Mouse (Mus musculus) midbrain, embryonic 13.5 days (tissue): ENCODE measurements around the gene Vmn2r21. TPM values are rescaled to one million over a fixed set of nuclear protein-coding genes. Genes with fewer than 3 reads are reported as not detected.
"Not testable (repeated sequence)": the region's sequence is repeated elsewhere in the genome, so short reads cannot be mapped to it uniquely, and the experiment has no call there.

ENCODE experiments used
- ATAC-seq: fragments of 200-750 bp; cut with Nextera tagmentation; 2 replicates; pipeline ENCODE4 v1.8.0; 2017; ENCODE audit warnings: mild to moderate bottlenecking, moderate TSS enrichment, moderate library complexity
- H3K27ac ChIP-seq: fragments of 300-500 bp; sonication (generic); 2 replicates; pipeline ENCODE4 v1.5.1; 2015; ENCODE audit warnings: inconsistent platforms, mild to moderate bottlenecking, moderate library complexity
- H3K27me3 ChIP-seq: fragments of 300-500 bp; sonication (generic); 2 replicates; pipeline ENCODE4 v1.6.1; 2015; ENCODE audit warnings: mild to moderate bottlenecking, inconsistent platforms
- H3K36me3 ChIP-seq: fragments of 300-500 bp; sonication (generic); 2 replicates; pipeline ENCODE4 v1.6.1; 2015; ENCODE audit warnings: mild to moderate bottlenecking, inconsistent platforms
- H3K4me1 ChIP-seq: fragments of 300-500 bp; sonication (generic); replicated peaks from 2 replicates; pipeline ENCODE4 v1.6.1; 2015; ENCODE audit warnings: inconsistent platforms
- H3K4me2 ChIP-seq: fragments of 300-500 bp; sonication (generic); replicated peaks from 2 replicates; pipeline ENCODE4 v1.6.1; 2015; ENCODE audit warnings: moderate library complexity, mild to moderate bottlenecking, inconsistent platforms
- H3K4me3 ChIP-seq: fragments of 300-500 bp; sonication (generic); replicated peaks from 2 replicates; pipeline ENCODE4 v1.5.1; 2015; ENCODE audit warnings: mild to moderate bottlenecking, inconsistent platforms
- H3K9ac ChIP-seq: fragments of 300-500 bp; sonication (generic); replicated peaks from 2 replicates; pipeline ENCODE4 v1.6.1; 2015; ENCODE audit warnings: mild to moderate bottlenecking, inconsistent platforms
- H3K9me3 ChIP-seq: fragments of 300-500 bp; sonication (generic); 2 replicates; pipeline ENCODE4 v1.6.1; 2016; ENCODE audit warnings: mild to moderate bottlenecking, inconsistent platforms
- WGBS: fragments of 180-500 bp; shearing (Covaris S2); methylation state at CpG from one replicate; pipeline ENCODE4 v1.1.7; 2015; 5-methylcytosine and 5-hydroxymethylcytosine counted together
- polyA plus RNA-seq: library from polyadenylated mRNA; unstranded; fragments of >200 nt; fragmentation: Nextera tagmentation; extraction: Ambion mirVana; gene quantifications from 2 replicates; pipeline ENCODE4 v1.2.1, GENCODE M21; 2015

Gene Vmn2r21
- polyA plus RNA-seq = not detected in 2 replicates

DNA sequence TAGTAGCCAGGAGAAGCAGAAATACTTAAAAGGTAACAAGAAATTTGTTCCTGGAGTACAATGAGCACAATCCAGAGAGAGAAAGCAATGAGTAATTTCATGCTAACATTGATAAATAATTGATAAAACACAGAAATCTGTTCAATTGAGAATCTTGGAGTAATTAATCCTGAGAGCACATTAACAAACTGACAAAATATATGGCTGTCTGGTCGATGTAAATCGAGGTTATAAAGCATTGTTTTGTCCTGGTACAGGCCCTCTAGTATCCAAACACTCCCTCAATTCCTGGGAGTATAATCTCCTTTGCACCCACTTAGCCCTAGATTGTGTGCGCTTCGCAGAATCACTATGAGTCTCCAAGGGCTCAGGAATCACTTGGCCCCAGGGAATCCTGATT, at the start of gene Vmn2r21:
Vmn2r21 (minus strand) TSS at position 101 of the 400 bp plus-strand sequence.
- WGBS = no CpG with 5 or more reads among the region's 4 CpGs
- H3K4me1 ChIP-seq, H3K4me2 ChIP-seq, H3K9me3 ChIP-seq, H3K9ac ChIP-seq, H3K4me3 ChIP-seq, H3K27ac ChIP-seq, H3K36me3 ChIP-seq, ATAC-seq, H3K27me3 ChIP-seq: not testable (repeated sequence)

DNA sequence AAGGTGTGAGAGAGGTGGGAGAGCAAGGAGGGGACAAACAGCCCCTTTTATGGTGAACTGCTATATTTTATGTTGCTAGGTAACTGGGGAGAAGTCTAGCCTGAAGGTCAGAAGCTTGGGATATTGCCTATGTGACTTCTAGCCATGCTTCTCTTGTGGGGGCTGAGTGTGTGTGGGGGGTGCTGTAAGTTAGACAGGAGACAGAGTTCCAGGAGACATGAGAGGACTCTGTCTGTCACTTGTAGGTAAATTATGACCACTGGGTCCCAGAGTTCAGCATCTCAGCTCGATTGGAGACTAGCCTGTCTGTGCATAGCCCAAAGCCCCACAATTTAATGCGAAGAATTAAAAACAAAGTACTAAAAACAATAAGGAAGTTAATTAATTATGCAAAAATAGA, 41.5 kb upstream of the Vmn2r21 start:
- H3K4me3 ChIP-seq, H3K9ac ChIP-seq, H3K4me1 ChIP-seq, H3K36me3 ChIP-seq, H3K27ac ChIP-seq, ATAC-seq, H3K27me3 ChIP-seq, H3K9me3 ChIP-seq, H3K4me2 ChIP-seq: not testable (repeated sequence)
- WGBS = no CpG with 5 or more reads among the region's 2 CpGs

DNA sequence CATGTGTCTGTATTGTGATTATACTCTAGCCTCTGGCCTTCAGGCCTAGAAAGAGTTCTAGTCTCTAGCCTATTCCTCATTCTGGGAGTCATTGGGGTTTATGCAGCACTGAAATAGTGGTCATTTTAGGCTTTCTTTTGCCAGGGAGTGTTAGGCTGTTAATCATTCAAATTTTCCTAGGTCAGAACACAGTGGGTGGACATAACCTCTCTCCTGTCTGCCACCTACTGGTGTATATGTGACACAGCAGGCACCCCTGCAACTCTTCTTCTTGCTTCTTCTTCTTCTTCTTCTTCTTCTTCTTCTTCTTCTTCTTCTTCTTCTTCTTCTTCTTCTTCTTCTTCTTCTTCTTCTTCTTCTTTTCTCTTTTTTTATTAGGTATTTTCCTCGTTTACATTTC, 6.5 kb upstream of the Vmn2r21 start:
- H3K4me3 ChIP-seq, H3K4me1 ChIP-seq, H3K36me3 ChIP-seq, ATAC-seq, H3K27ac ChIP-seq, H3K9ac ChIP-seq, H3K4me2 ChIP-seq, H3K9me3 ChIP-seq, H3K27me3 ChIP-seq: not testable (repeated sequence)
- no CpG with 5 or more reads among the region's 1 CpGs for WGBS

DNA sequence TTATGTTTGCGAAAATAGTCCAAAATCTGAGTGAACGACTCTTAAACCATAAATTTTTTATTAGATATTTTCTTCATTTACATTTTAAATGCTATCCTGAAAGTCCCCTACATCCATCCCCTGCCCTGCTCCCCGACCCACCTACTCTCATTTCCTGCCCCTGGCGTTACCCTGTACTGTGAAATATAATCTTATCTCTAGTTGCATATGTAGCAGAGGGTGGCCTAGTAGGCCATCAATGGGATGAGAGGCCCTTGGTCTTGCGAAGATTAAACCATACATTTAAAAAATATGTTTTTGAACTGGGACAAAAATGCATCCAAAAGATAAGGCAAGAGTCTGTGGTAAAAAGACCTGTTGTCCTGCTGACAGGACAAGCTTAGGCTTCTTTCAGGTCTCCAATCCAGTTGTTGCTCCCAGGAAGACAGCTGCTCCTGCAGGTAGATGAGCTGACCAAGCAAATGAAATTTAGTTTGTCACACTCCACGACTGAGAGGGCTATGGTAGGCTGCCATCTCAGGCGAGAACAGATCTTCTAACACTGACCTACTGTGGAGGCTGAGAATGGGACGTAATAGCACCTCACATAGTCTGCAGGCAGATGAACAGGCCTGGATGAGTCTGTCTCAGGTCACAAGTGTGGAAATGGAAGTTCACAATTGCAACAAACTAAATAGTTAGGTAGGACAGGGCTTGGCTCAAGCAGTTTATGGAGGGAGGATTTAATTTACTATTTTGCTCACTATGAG, 10.8 kb downstream of the Vmn2r21 start:
- H3K9ac ChIP-seq, H3K27me3 ChIP-seq, H3K36me3 ChIP-seq, H3K27ac ChIP-seq, H3K4me1 ChIP-seq, H3K4me2 ChIP-seq, ATAC-seq, H3K4me3 ChIP-seq, H3K9me3 ChIP-seq: not testable (repeated sequence)
- WGBS = no CpG with 5 or more reads among the region's 8 CpGs

DNA sequence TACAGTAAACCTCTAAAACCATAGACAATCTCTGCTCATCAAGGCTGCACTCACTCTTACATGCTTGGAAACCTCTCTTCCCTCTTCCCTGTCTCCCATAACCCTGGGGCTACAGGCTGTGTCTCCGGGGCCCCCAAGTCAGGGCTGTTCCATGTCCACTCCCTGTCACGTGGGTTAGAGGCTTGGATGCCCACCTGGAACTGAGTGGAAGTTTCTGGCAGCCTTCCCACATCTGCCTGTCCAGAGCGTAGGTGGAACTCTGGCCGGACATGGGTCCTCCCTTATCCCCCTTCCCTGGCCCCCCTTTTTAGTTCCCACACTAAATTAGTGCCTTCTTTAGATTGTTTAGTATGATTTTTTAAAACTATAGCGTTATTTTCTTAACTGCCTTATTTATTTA, 60.2 kb downstream of the Vmn2r21 start:
- ATAC-seq, H3K27me3 ChIP-seq: not testable (repeated sequence)

DNA sequence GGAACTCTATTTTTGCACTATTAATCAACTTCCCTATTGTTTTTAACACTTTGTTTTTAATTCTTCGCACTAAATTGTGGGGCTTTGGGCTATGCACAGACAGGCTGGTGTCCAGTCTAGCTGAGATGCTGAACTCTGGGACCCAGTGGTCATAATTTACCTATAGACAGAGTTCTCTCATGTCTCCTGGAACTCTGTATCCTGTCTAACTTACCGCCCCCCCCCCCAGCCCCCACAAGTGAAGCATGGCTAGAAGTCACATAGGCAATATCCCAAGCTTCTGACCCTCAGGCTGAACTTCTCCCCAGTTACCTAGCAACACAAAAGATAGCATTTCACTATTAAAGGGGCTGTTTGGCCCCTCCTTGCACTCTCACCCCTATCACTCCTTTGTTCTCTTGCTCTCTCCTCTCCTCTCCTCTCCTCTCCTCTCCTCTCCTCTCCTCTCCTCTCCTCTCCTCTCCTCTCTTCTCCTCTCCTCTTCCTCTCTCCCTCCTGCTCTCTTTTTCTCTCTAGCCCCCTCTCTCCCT, 60.7 kb downstream of the Vmn2r21 start:
- not testable (repeated sequence) for H3K9me3 ChIP-seq, H3K27ac ChIP-seq, H3K4me3 ChIP-seq, H3K36me3 ChIP-seq, H3K27me3 ChIP-seq, H3K4me2 ChIP-seq, ATAC-seq, H3K4me1 ChIP-seq, H3K9ac ChIP-seq
- WGBS = no CpG with 5 or more reads among the region's 2 CpGs

More for the DNA sequence above, 60.2 kb downstream of the Vmn2r21 start:
- not testable (repeated sequence) for H3K9ac ChIP-seq, H3K36me3 ChIP-seq, H3K4me1 ChIP-seq, H3K9me3 ChIP-seq, H3K27ac ChIP-seq, H3K4me3 ChIP-seq, H3K4me2 ChIP-seq
- WGBS = no CpG with 5 or more reads among the region's 5 CpGs

DNA sequence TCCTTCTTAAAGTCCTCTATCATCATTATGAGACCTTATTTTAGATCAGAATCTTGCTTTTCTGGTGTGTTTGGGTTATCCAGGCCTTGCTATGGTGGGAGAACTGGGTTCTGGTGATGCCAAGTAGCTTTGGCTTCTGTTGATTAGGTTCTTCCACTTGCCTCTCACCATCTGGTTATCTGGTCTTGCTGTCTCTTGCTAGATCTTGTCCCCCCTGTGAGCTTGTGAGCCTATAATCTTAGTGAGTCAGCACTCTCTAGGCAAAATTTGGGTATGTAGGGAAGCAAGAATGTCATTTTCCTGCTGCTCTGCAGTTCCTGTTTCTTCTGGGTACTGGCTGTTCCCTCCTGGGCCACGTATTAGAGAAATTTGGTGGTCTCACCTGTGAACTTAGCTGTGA, 64.6 kb downstream of the Vmn2r21 start:
- not testable (repeated sequence) for ATAC-seq, H3K9ac ChIP-seq, H3K9me3 ChIP-seq, H3K27ac ChIP-seq, H3K4me3 ChIP-seq, H3K4me1 ChIP-seq, H3K27me3 ChIP-seq, H3K4me2 ChIP-seq, H3K36me3 ChIP-seq
- WGBS = no CpG with 5 or more reads among the region's 1 CpGs

Other genes with a start within 250 kb of the Vmn2r21 start
- not detected in 2 replicates for gene Clec4e, start 243.5 kb downstream of the Vmn2r21 start, polyA plus RNA-seq
- not detected in 2 replicates for gene Vmn2r19, start 225.1 kb downstream of the Vmn2r21 start, polyA plus RNA-seq
- gene Vmn2r20, start 115.3 kb downstream of the Vmn2r21 start, polyA plus RNA-seq = not detected in 2 replicates
- gene Vmn2r22, start 117.3 kb upstream of the Vmn2r21 start, polyA plus RNA-seq = not detected in 2 replicates
- not detected in 2 replicates for gene Vmn2r23, start 169.3 kb upstream of the Vmn2r21 start, polyA plus RNA-seq
- gene Vmn2r24, start 245.5 kb upstream of the Vmn2r21 start, polyA plus RNA-seq = not detected in 2 replicates